Mouse (Mus musculus) C2C12 (cell line): ENCODE results near the gene Otub1. TPM values are rescaled to one million over a fixed set of nuclear protein-coding genes. Genes with fewer than 3 reads are reported as not detected.
A peak's percentile ranks its signal among the peaks of the same experiment; 100 is the strongest.

ENCODE experiments used
- H3K27me3 ChIP-seq: one replicate; pipeline ENCODE4 v1.6.1; 2011; ENCODE audit not compliant: control insufficient read depth, insufficient read depth, insufficient read length
- H3K36me3 ChIP-seq: one replicate; pipeline ENCODE4 v1.6.1; 2011; ENCODE audit not compliant: control insufficient read depth, insufficient read depth
- H3K4me3 ChIP-seq: one replicate; pipeline ENCODE4 v1.5.1; 2011; ENCODE audit warnings: mild to moderate bottlenecking, control low read depth; ENCODE audit not compliant: poor library complexity, insufficient read depth, severe bottlenecking
- H3K79me2 ChIP-seq: one replicate; pipeline ENCODE4 v1.6.1; 2011; ENCODE audit not compliant: control insufficient read depth, insufficient read depth
- H3K79me3 ChIP-seq: one replicate; pipeline ENCODE4 v1.6.1; 2011; ENCODE audit warnings: low read depth, control low read depth
- H3ac ChIP-seq: one replicate; pipeline ENCODE3; 2011; ENCODE audit warnings: low read depth; ENCODE audit not compliant: control insufficient read depth, insufficient read length
- CEBPB ChIP-seq: IDR thresholded peaks from one replicate; pipeline ENCODE4 v1.6.1; 2011; ENCODE audit warnings: low read depth, mild to moderate bottlenecking, control low read depth, moderate library complexity
- CTCF ChIP-seq: IDR thresholded peaks from one replicate; pipeline ENCODE4 v1.5.1; 2011; ENCODE audit not compliant: control insufficient read depth, insufficient read depth, insufficient read length
- FOSL1 ChIP-seq: IDR thresholded peaks from one replicate; pipeline ENCODE4 v1.8.0; 2011; ENCODE audit warnings: mild to moderate bottlenecking, low read length; ENCODE audit not compliant: poor library complexity, insufficient read depth, severe bottlenecking
- MAX ChIP-seq: IDR thresholded peaks from one replicate; pipeline ENCODE4 v1.6.1; 2011; ENCODE audit warnings: mild to moderate bottlenecking, control low read depth
- MYOD1 ChIP-seq: IDR thresholded peaks from one replicate; pipeline ENCODE4 v1.6.1; 2011; ENCODE audit warnings: low read depth; ENCODE audit not compliant: control insufficient read depth, insufficient read length
- MYOG ChIP-seq: IDR thresholded peaks from one replicate; pipeline ENCODE4 v1.6.1; 2011; ENCODE audit not compliant: control insufficient read depth, insufficient read length; ENCODE audit errors: extremely low read depth
- USF1 ChIP-seq: IDR thresholded peaks from one replicate; pipeline ENCODE4 v1.6.1; 2011; ENCODE audit warnings: low read depth, mild to moderate bottlenecking, control low read depth, moderate library complexity
- polyA plus RNA-seq: library from polyadenylated mRNA; unstranded; fragments of >200 nt; fragmentation: generic; extraction: Trizol; gene quantifications from one replicate; pipeline ENCODE4 v1.2.1, GENCODE M21; 2012; ENCODE audit warnings: missing spikeins

The Otub1 gene
- polyA plus RNA-seq, 1 experiment: 121 TPM

DNA sequence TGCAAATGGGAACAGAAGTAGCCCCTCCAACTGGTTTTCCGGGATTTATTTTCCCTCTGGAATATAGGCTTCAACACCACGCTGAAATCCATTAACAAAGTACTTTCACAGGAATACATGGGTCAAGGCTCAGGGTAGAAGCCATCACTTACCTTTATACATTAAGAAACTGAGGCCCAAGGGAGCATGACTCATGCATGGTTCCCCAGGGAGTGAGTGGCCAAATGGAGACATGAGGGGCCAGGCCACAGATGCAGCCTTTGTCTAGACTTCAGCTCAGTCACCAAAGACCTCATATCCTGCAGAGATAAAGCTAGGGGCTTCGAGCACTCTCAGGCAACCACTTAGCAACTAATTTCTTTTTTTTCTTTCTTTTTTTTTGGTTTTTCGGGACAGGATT is 30.6 kb upstream of the Otub1 start:
- peaks cover 73% of the 10 kb centered on the region for H3K79me2 ChIP-seq
- no peaks in the 10 kb centered on the region for H3K27me3 ChIP-seq
- H3K4me3 ChIP-seq: no peak overlapping the region
- H3K36me3 ChIP-seq: peaks cover 49% of the 10 kb centered on the region
- H3ac ChIP-seq: no peak overlapping the region
- H3K79me3 ChIP-seq: peaks cover 39% of the 10 kb centered on the region
- TF ChIP-seq MAX: no peak
- TF ChIP-seq FOSL1: no peak
- TF ChIP-seq MYOG: no peak
- TF ChIP-seq MYOD1: no peak
- TF ChIP-seq CTCF: no peak
- TF ChIP-seq CEBPB: no peak
- no peak for TF ChIP-seq USF1

DNA sequence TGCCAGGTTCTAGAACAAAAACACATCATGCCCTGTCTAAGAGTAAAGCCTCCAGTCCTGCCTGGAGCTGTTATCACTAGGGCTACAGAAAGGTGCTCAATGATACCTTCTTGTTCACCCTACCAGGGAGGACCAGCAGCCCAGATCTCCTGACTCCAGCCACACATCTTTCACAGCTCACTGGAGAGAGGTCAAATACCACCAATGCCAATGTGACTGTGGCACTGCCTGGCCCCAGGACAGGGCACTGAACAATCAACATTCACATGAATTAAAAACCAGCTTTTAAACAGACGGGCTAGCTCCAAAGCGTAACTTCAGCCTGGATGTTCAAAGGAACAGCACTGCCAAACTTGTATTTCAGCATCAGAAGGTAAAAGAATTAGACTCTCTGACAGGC is 29.9 kb upstream of the Otub1 start:
- H3K79me3 ChIP-seq: peaks cover 39% of the 10 kb centered on the region
- H3K36me3 ChIP-seq: peaks cover 57% of the 10 kb centered on the region
- H3K27me3 ChIP-seq: no peaks in the 10 kb centered on the region
- no peak overlapping the region for H3K4me3 ChIP-seq
- H3K79me2 ChIP-seq: peaks cover 73% of the 10 kb centered on the region
- TF ChIP-seq CTCF (no peak), CEBPB (no peak), MAX (no peak), MYOD1 (no peak), MYOG (no peak), FOSL1 (no peak), USF1 (no peak)
- H3ac ChIP-seq: no peak overlapping the region

DNA sequence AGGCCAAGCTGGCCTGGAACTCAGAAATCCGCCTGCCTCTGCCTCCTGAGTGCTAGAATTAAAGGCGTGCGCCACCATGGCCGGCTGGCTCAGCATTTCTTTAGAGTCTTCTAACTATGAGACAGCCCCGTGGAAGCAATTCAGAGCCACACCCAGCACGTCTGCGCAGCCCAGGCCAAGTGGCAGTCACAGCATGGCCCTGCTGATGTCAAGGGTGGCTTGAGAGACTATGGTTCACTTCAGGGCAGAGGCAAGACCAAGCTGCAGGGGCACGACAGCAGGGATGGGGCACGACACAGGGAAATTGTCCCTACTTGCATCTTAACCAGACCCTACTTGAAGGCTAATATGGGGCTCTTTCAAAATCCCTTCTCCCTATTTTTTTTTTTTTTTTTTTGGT is 29.3 kb upstream of the Otub1 start:
- H3K4me3 ChIP-seq: no peak overlapping the region
- H3ac ChIP-seq: no peak overlapping the region
- peaks cover 68% of the 10 kb centered on the region for H3K79me2 ChIP-seq
- peaks cover 37% of the 10 kb centered on the region for H3K79me3 ChIP-seq
- peaks cover 62% of the 10 kb centered on the region for H3K36me3 ChIP-seq
- no peaks in the 10 kb centered on the region for H3K27me3 ChIP-seq
- TF ChIP-seq MYOG (no peak), CEBPB (no peak), MAX (no peak), MYOD1 (no peak), USF1 (no peak), FOSL1 (no peak), CTCF (no peak)

DNA sequence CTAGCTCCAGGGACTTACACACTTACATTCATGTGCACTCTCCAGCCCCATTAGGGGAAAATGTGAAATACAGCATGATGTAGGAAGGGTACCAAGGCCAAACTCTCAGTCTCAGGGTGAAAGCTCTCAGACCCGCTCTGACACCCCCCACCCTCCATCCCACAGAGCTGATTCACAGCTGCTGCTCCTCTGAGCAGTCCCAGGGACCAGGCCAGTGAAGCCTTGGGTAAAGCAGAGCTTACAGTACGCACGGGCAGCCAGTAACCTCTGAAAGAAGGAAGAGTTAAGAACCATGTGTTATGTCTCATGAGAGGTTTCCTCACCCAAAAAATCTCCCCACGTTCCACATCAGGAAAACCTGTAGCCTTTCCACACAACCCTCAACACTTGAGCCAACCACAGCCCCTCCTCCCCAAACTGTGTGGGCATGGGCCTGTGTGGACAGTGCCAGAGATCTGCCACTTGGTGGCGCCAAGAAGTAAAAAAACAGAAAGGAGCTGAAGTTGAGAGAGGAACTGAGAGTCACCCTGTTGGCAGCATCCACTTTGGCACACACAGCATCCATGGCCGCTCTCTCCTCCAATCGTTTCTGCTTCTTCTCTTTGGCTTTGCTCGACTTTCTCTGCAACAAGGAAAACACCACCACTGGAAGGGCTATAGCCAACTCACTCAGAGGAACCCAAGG is 28.6 kb upstream of the Otub1 start:
- Histone ChIP-seq H3K27me3 (no peaks in the 10 kb centered on the region), H3K79me2 (peaks cover 60% of the 10 kb centered on the region), H3K79me3 (peaks cover 29% of the 10 kb centered on the region), H3ac (no peak overlapping the region), H3K36me3 (peaks cover 70% of the 10 kb centered on the region), H3K4me3 (no peak overlapping the region)
- TF ChIP-seq CTCF (peak; percentile 48), MYOD1 (no peak), CEBPB (no peak), FOSL1 (no peak)

DNA sequence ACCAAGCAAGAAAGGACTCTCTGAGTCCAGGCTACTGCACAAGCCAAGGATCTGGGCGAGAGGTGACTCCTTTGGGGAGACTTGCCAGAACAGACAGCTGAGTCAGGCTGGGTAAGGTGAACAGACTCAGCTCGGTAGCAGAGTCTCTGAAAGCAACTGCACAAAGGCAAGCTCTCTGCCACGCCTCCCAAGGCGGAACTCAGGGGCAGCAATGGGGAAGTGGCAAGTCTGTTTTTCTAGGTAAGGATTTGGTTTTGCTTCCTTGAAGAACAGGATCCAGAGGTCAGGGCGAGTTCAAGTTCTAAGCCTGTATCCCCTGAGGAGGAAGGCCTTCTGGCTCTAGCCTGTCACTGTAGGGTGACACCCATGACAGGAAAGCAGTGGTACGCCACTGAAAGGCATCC is 20.4 kb upstream of the Otub1 start:
- no peak overlapping the region for H3K4me3 ChIP-seq
- H3K79me2 ChIP-seq: no peaks in the 10 kb centered on the region
- no peak for TF ChIP-seq MYOG
- TF ChIP-seq FOSL1: no peak
- TF ChIP-seq CTCF: no peak
- TF ChIP-seq MYOD1: no peak
- TF ChIP-seq CEBPB: no peak
- no peak for TF ChIP-seq MAX
- TF ChIP-seq USF1: no peak
- peaks cover 59% of the 10 kb centered on the region for H3K36me3 ChIP-seq
- H3ac ChIP-seq: no peak overlapping the region
- no peaks in the 10 kb centered on the region for H3K27me3 ChIP-seq
- H3K79me3 ChIP-seq: no peaks in the 10 kb centered on the region

DNA sequence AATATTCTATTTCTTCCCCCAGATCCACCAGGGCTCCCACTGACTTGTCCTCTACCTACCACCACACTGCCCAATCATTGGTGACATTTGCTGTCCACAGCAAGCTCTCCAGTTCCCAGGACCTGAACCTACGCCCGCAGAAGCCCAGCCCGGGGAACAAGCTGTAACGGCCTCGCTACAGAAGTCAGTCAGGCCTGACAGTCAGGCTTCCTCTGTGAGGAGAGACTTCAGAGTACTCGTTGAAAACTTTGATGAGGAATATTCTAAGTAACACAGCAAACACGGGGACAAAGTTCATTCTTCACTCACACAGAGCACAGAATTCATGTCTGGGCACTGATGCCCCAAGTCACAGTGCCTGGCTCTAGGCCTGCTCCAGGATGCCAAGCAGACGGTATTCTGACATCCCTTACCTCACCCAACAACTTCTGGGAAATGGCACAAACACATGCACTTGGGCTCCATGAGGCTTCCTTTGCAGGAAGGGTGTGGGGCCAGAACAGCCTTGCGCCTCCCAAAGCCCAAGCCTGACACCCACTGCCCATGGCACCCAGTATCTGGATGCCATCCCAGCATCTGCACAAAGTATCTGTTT is 19.1 kb upstream of the Otub1 start:
- Histone ChIP-seq H3K79me3 (no peaks in the 10 kb centered on the region), H3K27me3 (no peaks in the 10 kb centered on the region), H3K36me3 (peaks cover 46% of the 10 kb centered on the region), H3K79me2 (no peaks in the 10 kb centered on the region), H3ac (no peak overlapping the region), H3K4me3 (no peak overlapping the region)
- TF ChIP-seq MAX (no peak), USF1 (no peak), CTCF (no peak), CEBPB (no peak), FOSL1 (no peak)
